Mouse (Mus musculus) heart, adult 11 months (tissue): Measurements from ENCODE around the gene Dop1b.
"Not testable (repeated sequence)": the region's sequence is repeated elsewhere in the genome, so short reads cannot be mapped to it uniquely, and the experiment has no call there.

ENCODE experiments used
- DNase-seq: peaks from one replicate; pipeline ENCODE4 v3.0.0; 2022

Gene Dop1b

DNA sequence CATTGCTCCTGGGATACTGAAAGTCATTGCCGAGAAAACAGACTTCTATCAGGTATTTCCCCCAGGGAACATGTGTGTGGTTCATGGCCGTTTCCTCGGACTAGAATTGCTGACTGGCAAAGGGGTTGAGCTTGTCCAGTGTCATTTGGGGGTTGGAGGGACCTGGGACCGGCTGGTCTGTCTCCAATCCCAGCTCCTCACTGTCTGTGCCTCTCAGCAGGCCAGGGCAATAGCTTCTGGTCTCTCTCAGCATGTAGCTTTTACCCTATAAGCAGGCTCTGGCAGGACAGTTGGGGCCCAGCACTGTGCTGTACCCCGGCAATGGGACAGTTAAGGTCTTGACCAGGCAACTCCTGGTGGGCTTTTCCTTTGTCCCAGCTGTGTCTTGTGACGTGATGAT lies 51.7 kb downstream of the Dop1b start:
- DNase-seq = no peak

DNA sequence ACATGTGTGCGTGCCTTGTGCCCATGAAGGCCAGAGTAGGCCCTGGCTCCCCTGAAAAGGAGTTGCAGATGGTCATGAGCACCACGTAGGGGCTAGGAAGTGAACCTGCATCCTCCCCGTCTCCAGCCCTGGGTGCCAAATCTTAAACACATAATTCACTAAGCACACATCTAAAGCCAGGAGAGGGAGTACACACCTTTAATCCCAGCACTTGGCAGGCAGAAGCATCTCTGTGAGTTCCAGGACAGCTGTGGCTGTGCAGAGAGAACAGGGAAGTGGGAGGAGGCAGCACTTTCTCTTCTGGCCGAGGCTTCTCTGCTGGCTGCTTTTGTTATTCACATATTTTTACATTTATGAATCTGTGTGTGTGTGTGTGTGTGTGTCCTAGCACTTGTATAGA lies 52.9 kb downstream of the Dop1b start:
- DNase-seq = no peak

DNA sequence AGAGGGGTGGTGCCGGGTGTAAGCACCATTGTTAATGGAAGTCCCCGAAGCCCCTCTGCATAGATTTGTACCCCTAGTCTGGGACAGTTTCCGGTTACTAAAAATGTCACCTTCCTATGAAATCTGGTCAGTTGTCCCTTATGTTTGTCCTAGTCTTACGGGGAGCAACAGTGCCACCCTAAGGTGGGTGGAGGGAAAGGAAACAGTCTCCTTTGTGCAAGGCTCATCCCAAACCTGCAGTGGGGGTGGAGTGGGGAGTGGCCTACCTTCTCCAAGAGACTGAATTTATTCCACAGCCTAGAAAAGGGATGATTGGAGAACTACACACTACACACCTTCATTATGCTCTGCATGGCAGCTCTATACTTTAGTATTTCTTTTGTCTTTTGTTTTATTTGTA lies 55.3 kb downstream of the Dop1b start:
- DNase-seq = peak; percentile 92

DNA sequence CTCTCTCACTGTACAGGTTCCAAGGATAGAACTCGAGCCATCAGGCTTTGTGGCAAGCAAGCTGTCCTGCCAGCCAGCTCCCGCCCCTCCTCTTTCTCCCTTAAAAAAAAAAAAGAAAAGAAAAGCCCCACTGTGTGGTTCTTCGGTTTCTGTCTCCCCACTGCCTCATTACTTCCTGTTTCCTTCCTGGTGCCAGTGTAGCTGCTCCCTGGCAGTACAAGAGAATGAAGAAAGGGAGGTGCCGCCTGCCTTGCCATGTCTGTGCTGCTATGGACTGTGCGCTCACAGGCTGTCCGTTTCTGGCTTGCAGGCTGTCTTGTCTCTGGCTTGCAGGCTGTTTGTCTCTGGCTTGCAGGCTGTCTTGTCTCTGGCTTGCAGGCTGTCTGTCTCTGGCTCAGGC lies 55.8 kb downstream of the Dop1b start:
- no peak for DNase-seq

DNA sequence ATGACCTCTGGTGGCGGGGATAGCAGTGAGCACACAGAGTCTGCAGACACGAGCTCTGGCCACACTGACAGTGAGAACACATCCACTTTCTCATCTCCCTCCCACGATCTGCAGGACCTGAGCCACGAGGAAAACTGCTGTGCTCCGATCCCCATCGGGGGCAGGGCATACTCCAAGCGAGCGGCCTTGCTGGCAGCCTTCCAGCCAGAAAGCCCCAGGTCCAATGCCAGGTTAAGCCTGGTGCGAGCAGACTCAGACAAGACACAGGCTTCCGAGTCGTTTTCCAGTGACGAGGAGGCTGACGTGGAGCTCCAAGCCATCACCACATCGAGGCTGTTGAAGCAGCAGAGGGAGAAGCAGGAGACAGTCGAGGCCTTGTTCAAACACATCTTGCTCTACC lies 57.9 kb downstream of the Dop1b start:
- DNase-seq = no peak

DNA sequence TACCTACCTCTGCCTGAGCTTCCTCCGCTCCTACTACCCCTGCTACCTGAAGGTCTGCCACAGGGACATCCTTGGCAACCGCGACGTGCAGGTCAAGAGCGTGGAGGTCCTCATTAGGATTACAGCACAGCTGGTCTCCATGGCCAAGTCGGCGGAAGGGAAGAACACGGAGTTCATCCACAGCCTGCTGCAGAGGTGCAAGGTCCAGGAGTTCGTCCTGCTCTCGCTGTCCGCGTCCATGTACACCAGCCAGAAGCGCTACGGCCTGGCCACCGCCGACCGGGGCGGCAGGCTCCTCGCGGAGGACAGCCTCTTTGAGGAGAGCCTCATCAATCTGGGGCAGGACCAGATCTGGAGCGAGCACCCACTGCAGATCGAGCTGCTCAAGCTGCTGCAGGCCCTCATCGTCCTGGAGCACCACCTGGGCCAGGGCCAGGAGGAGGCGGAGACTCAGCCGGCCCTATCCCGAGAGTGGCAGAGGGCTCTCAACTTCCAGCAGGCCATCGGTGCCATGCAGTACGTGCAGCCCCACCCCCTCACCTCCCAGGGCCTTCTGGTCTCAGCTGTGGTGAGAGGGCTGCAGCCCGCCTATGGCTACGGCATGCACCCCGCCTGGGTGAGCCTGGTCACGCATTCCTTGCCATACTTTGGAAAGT lies 58.7 kb downstream of the Dop1b start:
- no peak for DNase-seq

DNA sequence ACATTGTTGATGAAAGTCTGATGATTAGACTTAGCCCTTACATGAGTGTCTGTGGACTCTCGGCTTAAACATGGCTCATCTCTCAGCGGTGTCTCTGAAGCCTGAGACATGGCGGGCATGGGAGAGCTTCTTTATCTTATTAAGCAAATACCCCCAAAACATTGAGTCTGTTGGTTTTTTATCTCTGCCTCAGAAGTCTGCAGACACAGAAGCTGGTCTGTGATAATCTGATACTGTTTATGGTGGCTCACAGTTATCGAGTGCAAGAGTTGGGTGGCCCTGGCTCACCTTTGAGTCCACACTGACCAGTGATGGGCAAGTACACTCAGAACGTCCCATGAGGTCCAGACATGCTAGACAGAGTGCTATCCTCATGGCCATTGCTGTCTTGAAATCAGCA lies 63.0 kb downstream of the Dop1b start:
- no peak for DNase-seq

DNA sequence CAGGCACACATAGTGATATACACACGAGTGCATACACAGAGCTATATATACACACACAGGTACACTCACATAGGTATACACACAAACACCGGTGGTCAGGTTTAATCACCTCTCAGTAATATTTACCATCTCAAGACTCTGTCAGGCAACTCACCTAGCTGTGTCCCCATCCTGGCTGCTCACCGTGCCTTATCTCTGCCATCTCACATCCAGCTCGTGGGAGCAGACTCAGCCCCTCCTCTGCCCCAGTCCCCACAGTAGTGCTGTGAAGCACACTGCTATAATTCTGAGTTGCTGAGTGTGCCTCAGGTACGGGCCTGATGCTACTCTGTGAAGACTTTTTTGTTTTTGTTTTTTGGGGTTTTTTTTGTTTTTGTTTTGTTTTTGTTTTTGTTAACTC lies 64.8 kb downstream of the Dop1b start:
- DNase-seq = no peak

DNA sequence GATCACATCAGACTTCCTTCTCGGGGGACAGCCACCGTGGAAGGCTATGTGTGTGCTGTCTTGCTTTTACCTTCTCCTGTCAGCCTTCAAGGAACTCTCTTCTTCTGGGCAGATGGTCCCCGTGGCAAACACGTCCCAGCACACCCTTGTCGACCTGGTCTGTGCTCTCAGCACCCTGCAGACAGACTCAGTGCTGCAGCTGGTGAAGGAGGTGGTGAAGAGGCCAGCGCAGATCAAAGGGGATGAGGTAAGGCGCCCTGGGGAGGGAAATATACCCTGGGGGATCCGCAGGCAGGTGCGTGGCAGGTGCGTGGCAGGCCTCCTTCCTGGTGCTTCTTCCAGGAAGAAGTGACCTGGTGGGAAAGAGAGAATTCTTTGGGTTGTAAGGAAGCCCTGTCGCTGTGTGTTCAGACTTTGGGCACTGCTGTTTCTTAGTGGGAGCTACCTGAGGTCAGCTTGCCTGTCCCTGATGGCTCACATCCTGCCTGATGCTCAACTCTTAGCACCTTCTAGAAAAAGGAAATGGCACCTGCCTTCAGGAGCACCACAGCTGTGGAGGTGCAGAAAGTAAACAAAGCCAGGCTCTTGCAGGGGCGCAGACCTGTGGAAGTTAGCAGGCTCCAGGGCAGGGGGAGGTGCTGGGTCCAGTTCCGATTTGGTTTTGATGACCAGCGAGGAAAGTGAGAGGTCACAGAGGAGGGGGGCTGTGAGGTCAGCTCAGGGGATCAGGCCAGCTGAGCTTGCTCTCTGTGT lies 65.7 kb downstream of the Dop1b start:
- no peak for DNase-seq

DNA sequence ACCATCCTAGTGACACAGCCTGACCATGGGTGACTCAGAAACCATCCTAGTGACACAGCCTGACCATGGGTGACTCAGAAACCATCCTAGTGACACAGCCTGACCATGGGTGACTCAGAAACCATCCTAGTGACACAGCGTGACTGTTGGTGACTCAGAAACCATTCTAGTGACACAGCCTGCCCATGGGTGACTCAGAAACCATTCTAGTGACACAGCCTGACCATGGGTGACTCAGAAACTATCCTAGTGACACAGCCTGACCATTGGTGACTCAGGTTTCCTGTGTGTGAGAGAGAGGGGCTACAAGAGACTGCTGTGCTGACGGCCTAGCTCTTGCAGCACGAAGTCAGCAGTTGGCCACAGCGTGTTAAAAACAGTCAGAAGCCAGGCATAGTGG lies 66.7 kb downstream of the Dop1b start:
- not testable (repeated sequence) for DNase-seq

DNA sequence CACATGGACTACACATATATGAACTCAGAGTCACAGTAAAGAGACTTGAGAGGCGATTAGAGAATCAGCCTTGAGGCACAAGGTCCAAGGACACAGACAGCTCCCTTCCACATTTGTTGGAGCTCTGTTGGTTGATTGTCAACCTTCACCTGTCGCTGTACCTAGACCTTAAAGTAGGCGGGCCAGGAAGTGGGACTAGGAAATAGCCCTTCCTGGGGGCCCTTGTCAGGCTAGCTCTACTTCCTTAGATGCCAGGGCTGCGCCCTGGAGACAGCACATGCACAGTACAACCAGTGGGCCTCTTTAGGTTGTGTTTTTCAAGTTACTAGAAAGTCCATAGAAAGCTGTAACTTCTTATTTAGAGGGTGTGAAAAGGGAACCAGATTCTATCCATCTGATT lies 67.8 kb downstream of the Dop1b start:
- no peak for DNase-seq

DNA sequence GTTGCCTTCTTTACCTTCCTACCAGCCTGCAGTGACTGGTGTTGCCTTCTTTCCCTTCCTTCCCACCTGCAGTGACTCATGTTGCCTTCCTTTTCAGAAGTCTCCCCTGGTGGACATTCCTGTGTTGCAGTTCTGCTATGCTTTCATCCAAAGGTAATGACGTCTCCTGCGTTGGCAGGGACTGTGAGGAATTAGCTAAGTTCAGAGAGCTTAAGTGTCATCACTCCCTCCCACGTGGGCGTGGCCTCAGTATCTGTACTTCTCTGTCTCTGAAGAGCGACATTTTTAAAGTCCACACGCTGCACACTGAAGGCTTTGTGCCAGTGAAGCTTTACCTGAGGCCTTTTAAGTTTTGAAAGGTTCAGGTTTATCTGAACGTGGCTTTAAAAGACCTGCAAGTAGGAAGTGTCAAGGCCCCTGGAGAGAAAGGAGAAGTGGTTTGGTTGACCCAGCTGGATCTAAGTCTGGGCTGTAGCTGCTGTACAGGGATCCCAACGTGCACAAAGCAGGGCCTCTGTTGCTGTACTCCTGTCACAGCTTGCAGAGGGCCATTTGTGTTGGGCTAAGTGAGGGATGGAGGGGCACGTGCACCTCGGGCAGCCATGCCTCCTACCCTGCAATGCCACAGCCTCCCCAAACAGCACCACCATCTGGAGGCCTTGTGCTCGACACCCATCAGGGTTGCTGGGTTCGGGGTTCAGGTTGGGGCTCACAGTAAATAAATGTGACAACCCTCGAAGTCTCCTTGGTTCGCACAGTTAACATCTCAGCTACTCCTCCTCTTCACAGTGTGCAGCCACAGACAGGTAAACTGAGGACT lies 69.2 kb downstream of the Dop1b start:
- no peak for DNase-seq

DNA sequence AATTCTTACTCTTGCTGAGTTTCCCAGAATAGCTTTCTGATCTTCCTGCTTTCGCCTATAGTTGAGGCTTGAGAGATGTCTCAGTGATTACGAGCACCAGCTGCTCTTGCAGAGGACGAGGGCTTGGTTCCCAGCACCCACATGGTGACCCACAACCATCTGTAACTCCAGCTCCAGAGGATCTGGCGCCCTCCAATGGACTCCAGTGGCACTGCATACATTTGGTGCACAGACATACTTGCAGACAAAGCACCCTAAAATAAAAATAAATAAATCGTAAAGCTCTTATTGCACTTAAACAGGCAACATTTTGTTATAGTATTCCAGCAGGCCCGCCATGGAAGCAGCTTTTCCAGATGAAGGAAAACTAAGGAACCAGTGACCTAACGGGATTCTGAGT lies 72.5 kb downstream of the Dop1b start:
- no peak for DNase-seq

DNA sequence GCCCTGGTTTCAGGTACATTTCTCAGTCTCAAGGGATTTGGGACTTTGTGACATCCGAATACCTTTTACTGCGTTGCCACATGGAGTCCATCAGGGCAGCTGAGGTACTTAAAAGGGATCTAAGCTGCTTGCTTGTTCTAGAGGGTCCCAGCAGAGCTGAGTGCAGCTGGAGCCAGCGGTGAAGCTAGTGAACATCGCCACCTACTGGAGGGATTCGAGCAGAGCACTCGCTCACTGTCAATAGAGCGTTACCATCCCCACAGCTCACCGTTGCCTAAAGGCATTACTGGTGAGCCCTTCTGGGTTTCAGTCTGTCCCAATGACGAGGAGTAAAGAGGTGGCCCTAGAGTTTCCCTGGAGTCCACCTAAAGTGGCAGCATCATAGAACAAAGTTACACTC lies 74.1 kb downstream of the Dop1b start:
- no peak for DNase-seq

DNA sequence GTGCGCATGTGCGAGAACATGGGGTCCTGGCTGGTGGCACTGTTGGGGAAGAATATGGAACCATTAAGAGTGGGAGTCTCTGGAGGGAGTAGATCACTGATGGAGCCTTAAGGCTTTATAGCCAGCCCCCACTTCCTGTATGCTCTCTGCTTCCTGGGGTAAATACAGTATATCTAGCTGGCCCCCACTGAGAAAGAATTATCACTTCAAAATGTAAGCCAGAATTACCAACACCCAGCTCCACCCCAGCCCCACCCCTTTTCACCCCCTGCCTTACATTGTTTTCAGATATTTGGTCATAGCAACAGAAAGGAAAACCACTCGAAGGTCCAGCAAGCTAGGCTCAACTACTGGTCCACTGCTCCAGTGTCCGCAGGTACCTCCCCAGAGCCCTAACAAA lies 76.7 kb downstream of the Dop1b start:
- no peak for DNase-seq

DNA sequence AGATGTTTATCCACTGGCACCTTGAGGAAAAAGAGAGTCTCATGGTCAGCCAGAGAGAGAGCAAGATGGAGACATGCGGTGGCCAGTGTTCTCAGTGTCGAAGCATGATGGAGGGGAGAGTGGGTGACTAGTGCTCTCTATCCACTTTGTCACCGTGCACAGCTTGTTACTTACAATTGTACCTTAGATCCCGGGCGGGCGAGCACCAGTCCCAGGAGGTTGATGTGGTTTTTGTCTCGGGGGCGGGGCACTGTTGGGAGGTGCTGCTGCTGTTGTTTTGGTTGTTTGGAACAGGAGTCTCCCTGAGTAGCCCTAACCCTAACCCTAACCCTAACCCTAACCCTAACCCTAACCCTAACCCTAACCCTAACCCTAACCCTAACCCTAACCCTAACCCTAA lies 77.2 kb downstream of the Dop1b start:
- DNase-seq = no peak

DNA sequence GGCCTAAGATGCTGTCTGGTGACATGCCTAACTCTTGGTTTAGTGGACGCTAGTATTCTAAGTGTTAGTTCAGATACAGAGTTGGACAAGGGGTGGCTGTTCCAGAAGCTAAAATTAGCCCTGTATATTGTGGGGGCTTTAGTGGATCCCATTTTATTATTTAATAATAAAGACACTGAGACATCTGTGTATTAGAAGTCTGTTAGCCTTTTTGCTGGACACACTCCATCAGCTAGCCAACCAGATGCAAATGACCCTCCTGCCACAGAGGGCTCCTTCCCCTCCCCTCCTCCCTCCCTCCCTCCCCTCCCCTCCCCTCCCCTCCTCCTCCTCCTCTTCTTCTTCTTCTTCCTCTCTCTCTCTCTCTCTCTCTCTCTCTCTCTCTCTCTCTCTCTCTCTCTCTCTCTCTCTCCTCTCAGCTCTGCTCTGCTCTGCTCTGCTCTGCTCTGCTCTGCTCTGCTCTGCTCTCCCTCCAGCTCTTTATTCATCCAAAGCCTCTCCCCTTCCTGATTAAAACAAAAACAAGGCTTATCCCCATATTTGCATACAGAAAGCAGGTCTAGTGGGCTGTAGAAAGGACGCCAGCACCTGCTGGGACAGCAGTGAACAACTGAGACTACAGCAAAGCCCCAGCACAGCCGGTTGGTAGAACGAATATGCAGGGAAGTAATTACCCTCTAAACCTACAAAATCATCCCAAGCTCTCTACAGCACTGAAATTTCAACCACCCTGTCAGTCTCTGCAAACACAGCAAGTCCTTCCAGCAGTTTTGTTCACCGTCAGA lies 78.5 kb downstream of the Dop1b start:
- DNase-seq = no peak

DNA sequence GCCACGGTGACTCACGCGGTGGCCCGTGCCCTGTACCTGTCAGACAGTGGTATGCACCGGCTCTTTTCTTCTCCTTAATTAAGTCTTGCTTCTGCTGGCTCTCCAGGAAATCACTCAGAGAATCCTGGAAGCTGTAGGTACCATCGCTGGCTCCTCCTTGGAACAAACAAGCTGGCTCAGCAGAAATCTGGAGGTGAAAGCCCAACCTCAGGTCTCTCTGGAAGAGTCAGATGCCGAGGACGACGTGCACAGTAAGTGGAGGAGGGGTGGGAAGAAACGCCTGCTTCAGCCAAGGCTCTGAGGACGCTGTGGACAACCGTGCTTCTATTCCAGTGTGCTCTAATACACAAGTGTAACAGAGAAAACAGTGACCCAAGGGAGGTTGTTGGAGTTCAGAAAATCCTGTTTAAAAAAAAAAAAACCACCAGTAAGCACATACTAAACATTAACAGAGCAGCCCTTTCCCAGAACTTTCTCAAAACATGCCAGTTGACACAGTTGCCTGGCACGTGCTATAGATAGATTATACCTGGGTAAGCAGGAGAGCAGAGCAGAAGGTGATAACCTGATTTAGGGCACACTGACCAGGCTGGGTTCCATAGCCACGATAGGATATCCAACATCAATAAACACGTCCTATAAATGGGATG lies 81.4 kb downstream of the Dop1b start:
- no peak for DNase-seq

DNA sequence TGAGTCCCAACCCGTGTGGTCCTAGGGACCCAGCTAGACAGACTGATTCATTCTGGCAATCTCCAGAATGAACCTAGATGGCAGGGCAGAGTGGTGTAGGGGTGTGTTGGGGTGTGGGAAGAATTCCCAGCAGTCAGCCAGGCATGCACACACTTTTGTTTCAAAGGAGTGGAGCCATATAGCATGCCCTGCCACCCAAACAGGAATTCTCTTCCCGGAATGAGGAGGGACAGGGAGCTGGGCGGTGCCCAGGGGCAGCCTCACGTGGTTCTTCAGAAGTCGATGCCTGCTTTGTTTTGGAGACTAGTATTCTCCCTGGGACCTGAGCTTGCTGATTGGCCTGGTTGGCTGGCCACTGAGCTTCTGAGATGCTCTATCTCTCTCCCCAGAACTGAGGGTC lies 83.1 kb downstream of the Dop1b start:
- no peak for DNase-seq

DNA sequence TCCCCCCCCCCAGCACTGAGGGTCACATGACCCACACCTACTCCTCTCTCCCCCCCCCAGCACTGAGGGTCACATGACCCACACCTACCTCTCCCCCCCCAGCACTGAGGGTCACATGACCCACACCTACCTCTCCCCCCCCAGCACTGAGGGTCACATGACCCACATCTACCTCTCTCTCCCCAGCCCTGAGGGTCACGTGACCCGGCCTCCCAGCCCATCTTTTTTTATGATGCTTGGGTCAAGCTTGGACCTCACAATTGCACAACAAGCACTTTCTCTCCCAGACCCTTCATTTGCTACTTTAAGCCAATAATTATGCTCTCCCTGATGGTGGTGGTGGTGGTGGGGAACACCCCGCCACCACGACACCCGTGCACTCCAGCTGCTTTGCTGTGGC lies 83.7 kb downstream of the Dop1b start:
- no peak for DNase-seq

DNA sequence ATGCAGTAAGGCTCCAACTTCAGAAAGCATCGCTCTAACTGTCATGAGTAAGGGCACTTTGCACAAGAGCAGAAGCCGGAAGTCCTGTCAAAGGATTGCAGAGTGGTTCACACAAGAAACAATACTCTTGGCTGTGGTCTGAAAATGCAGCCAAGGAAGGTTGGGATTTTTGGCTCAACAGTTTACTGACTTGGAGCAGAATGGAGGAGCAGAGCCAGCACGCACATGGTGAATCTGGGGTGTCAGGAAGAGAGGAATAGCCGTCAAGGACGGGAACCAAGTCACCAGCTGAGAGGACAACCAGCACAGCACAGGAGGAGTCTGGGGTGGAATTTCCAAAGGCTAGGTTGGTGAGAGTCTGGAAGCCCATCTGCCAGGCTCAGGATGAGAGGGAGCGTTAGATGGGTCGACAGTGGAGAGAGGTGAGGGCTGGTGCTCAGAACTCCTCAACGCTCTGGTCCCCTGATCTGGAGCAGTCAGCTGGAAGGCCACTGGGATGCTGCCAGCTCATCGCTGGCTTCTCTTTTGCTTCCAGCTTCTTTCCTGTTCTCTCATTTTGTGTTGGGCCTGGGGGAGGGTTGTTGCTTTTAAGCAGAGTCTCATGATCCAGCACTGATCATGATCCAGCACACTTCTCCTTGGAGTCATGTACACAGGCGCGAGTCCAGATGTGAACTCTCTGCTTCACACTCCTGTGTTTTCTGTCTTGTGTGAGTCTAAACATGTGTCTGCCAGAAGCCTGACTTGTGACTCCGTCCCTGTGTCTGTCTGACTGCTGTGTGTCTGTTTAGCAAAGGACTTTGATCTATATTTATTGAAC lies 85.5 kb downstream of the Dop1b start:
- DNase-seq = no peak
